Mouse (Mus musculus): ENCODE measurements around the gene Smok3c. TPM values are rescaled to one million over a fixed set of nuclear protein-coding genes. Genes with fewer than 3 reads are reported as not detected.
"Not testable (repeated sequence)": the region's sequence is repeated elsewhere in the genome, so short reads cannot be mapped to it uniquely, and the experiment has no call there.

Smok3c gene
- polyA plus RNA-seq, 1 experiment = not detected

- H3K4me3 ChIP-seq (replicated peaks; ENCODE audit: extremely low read depth, low read depth, low read length) = no peak overlapping the region
- no peak for TF ChIP-seq CTCF (IDR thresholded peaks at IDR 0.05; ENCODE audit: insufficient read depth, low read length)
- TF ChIP-seq POLR2A (IDR thresholded peaks at IDR 0.05; ENCODE audit: borderline replicate concordance, extremely low read depth, low read depth, low read length) = no peak
- 94% methylated on average over 5 of the region's 5 CpGs for WGBS
- peaks cover 7% of the 10 kb centered on the region for H3K4me1 ChIP-seq (ENCODE audit: control insufficient read depth, insufficient read depth, low read length)
- DNase-seq = no peak
Observed at GRCm38 (mm10) chr5:138090737-138091136, 37.7 kb downstream of the Smok3c start.

DNA sequence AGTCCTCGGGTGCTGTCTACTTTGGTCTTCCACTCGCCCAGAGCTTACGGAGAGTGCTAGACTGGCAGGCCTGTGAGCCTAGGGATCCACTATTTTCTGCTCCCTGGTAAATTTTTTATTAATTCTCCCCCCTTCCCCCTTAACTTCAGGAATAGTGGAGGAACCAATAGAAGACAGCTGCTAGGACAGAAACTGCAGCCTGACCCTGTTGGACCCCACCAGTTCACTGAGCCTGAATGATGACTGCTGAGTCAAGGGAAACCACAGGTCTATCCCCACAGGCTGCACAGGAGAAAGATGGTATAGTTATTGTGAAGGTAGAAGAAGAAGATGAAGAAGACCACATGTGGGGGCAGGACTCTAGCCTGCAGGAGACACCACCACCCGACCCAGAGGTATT is 39.8 kb downstream of the Smok3c start:
- no peak for TF ChIP-seq CTCF (IDR thresholded peaks at IDR 0.05; ENCODE audit: insufficient read depth, low read length)
- TF ChIP-seq POLR2A (IDR thresholded peaks at IDR 0.05; ENCODE audit: borderline replicate concordance, extremely low read depth, low read depth, low read length) = no peak
- WGBS = 92% methylated on average over 4 of the region's 4 CpGs
- H3K4me3 ChIP-seq (replicated peaks; ENCODE audit: extremely low read depth, low read depth, low read length) = no peak overlapping the region
- peaks cover 2% of the 10 kb centered on the region; the same call in 1 of the 2 replicates for H3K4me1 ChIP-seq (ENCODE audit: control insufficient read depth, insufficient read depth, low read length)
- no peak for DNase-seq

- Histone ChIP-seq H3K4me1 (ENCODE audit: control insufficient read depth, insufficient read depth, low read length) (no peaks in the 10 kb centered on the region), H3K4me3 (replicated peaks; ENCODE audit: extremely low read depth, low read depth, low read length) (no peak overlapping the region)
- 81% methylated on average over 6 of the region's 6 CpGs for WGBS
- DNase-seq = no peak
- TF ChIP-seq CTCF (IDR thresholded peaks at IDR 0.05; ENCODE audit: insufficient read depth, low read length) (no peak), POLR2A (IDR thresholded peaks at IDR 0.05; ENCODE audit: borderline replicate concordance, extremely low read depth, low read depth, low read length) (no peak)
Observed at GRCm38 (mm10) chr5:138094474-138094873, 41.5 kb downstream of the Smok3c start.

GRCm38 (mm10) chr5:138104976-138105375 is 52.0 kb downstream of the Smok3c start:
- 53% methylated on average over 2 of the region's 2 CpGs for WGBS
- no peak for DNase-seq
- TF ChIP-seq POLR2A (IDR thresholded peaks at IDR 0.05; ENCODE audit: borderline replicate concordance, extremely low read depth, low read depth, low read length) = no peak
- TF ChIP-seq CTCF (IDR thresholded peaks at IDR 0.05; ENCODE audit: insufficient read depth, low read length) = no peak

GRCm38 (mm10) chr5:138107130-138107529 is 54.1 kb downstream of the Smok3c start:
- no peak for TF ChIP-seq POLR2A (IDR thresholded peaks at IDR 0.05; ENCODE audit: borderline replicate concordance, extremely low read depth, low read depth, low read length)
- TF ChIP-seq CTCF (IDR thresholded peaks at IDR 0.05; ENCODE audit: insufficient read depth, low read length) = no peak
- 47% methylated on average over 3 of the region's 3 CpGs for WGBS
- no peak for DNase-seq
- H3K4me3 ChIP-seq (replicated peaks; ENCODE audit: extremely low read depth, low read depth, low read length) = no peak overlapping the region
- no peaks in the 10 kb centered on the region for H3K4me1 ChIP-seq (ENCODE audit: control insufficient read depth, insufficient read depth, low read length)

More at GRCm38 (mm10) chr5:138104976-138105375, 52.0 kb downstream of the Smok3c start:
- Histone ChIP-seq H3K4me3 (replicated peaks; ENCODE audit: extremely low read depth, low read depth, low read length) (no peak overlapping the region), H3K4me1 (ENCODE audit: control insufficient read depth, insufficient read depth, low read length) (no peaks in the 10 kb centered on the region)

DNA sequence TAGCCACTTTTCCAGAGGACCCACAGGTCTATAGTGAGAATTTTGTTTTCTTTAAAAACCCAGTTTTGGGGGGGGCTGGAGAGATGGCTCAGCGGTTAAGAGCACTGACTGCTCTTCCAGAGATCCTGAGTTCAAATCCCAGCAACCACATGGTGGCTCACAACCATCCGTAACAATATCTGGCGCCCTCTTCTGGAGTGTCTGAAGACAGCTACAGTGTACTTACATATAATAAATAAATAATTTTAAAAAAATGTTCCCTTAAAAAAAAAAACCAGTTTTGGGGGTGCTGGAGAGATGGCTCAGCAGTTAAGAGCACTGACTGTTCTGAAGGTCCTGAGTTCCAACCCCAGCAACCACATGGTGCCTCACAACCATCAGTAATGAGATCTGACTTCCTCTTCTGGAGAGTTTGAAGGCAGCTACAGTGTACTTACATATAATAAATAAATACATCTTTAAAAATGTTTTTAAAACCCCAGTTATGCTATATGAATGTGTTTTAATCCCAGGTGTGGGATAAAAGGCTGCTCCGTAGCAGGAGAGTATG is 56.9 kb downstream of the Smok3c start:
- 50% methylated on average over 4 of the region's 4 CpGs for WGBS
- DNase-seq; H3K4me3 ChIP-seq (replicated peaks; ENCODE audit: extremely low read depth, low read depth, low read length); H3K4me1 ChIP-seq (ENCODE audit: control insufficient read depth, insufficient read depth, low read length): not testable (repeated sequence)

Other genes starting within 250 kb of the Smok3c start
- gene Pilra, start 216.9 kb upstream of the Smok3c start, polyA plus RNA-seq (2012; rRNA removed) = 24.7 and 27.9 TPM in 2 replicates
- gene Pilrb1, start 195.1 kb upstream of the Smok3c start, polyA plus RNA-seq (2012; rRNA removed) = 7.3 and 16.5 TPM in 2 replicates
- 7.9 and 12.1 TPM in 2 replicates for gene Pilrb2, start 181.4 kb upstream of the Smok3c start, polyA plus RNA-seq (2012; rRNA removed)
- 0.71 and 1.2 TPM in 2 replicates for gene Cyp3a13, start 131.6 kb upstream of the Smok3c start, polyA plus RNA-seq (2012; rRNA removed)
- gene Gjc3, start 90.1 kb upstream of the Smok3c start, polyA plus RNA-seq (2012; rRNA removed) = 0.03 and 0.33 TPM in 2 replicates
- 1.1 and 1.2 TPM in 2 replicates for gene Azgp1, start 71.7 kb upstream of the Smok3c start, polyA plus RNA-seq (2012; rRNA removed)
- not detected in 2 replicates for gene Smok3a, start 31.9 kb upstream of the Smok3c start, polyA plus RNA-seq (2012; rRNA removed)
- gene Smok3b, start 31.8 kb upstream of the Smok3c start, polyA plus RNA-seq (2012; rRNA removed) = not detected in 2 replicates
- 4.0 and 5.9 TPM in 2 replicates for gene Zkscan1, start 31.9 kb downstream of the Smok3c start, polyA plus RNA-seq (2012; rRNA removed)
- 5.8 and 8.3 TPM in 2 replicates for gene Zscan21, start 63.7 kb downstream of the Smok3c start, polyA plus RNA-seq (2012; rRNA removed)
- 2.7 and 3.5 TPM in 2 replicates for gene Zfp113, start 102.5 kb downstream of the Smok3c start, polyA plus RNA-seq (2012; rRNA removed)
- gene Cops6, start 107.9 kb downstream of the Smok3c start, polyA plus RNA-seq (2012; rRNA removed) = 47.7 and 59.9 TPM in 2 replicates
- gene Ap4m1, start 118.8 kb downstream of the Smok3c start, polyA plus RNA-seq (2012; rRNA removed) = 28.4 and 40.3 TPM in 2 replicates
- gene Mcm7, start 119.2 kb downstream of the Smok3c start, polyA plus RNA-seq (2012; rRNA removed) = 16.9 and 22.1 TPM in 2 replicates
- gene Taf6, start 134.3 kb downstream of the Smok3c start, polyA plus RNA-seq (2012; rRNA removed) = 48.4 and 52.6 TPM in 2 replicates
- 3.6 and 8.6 TPM in 2 replicates for gene Cnpy4, start 134.3 kb downstream of the Smok3c start, polyA plus RNA-seq (2012; rRNA removed)
- gene Mblac1, start 141.1 kb downstream of the Smok3c start, polyA plus RNA-seq (2012; rRNA removed) = 5.0 and 5.5 TPM in 2 replicates
- 0.34 and 0.57 TPM in 2 replicates for gene Nxpe5, start 172.7 kb downstream of the Smok3c start, polyA plus RNA-seq (2012; rRNA removed)
- gene Lamtor4, start 202.3 kb downstream of the Smok3c start, polyA plus RNA-seq (2012; rRNA removed) = 131 and 156 TPM in 2 replicates
- gene BC037034, start 210.8 kb downstream of the Smok3c start, polyA plus RNA-seq (2012; rRNA removed) = 49.4 and 50.8 TPM in 2 replicates
- 0.74 and 1.5 TPM in 2 replicates for gene Gal3st4, start 219.6 kb downstream of the Smok3c start, polyA plus RNA-seq (2012; rRNA removed)
- gene Gm43720, start 226.8 kb downstream of the Smok3c start, polyA plus RNA-seq (2012; rRNA removed) = 0.01 TPM in 1 of 2 replicates, not detected in the other
- 4.1 and 6.5 TPM in 2 replicates for gene Gpc2, start 226.8 kb downstream of the Smok3c start, polyA plus RNA-seq (2012; rRNA removed)
- gene Stag3, start 227.0 kb downstream of the Smok3c start, polyA plus RNA-seq (2012; rRNA removed) = 0.19 and 0.59 TPM in 2 replicates